8 mouse cellular contexts compared by ENCODE assay signal in genomic region chr11:88068411-88069245, GRCm38 (mm10). TPM values are rescaled to one million over a fixed set of nuclear protein-coding genes. Genes with fewer than 3 reads are reported as not detected.
A peak's percentile ranks its signal among the peaks of the same experiment; 100 is the strongest.
DNase-seq lines count a peak whose midpoint lies in the region; ATAC-seq and TF ChIP-seq lines count a peak whose summit lies in the region.

No protein-coding gene starts in this region.

- no peaks in the 10 kb centered on the region for H3K4me1 ChIP-seq in intestine, postnatal 0 days (replicated peaks; ENCODE audit: control insufficient read depth, insufficient read depth, low read length)
- H3K4me1 ChIP-seq in liver, embryonic 12.5 days, result peaks cover 53% of the 10 kb centered on the region

- WGBS in intestine, postnatal 0 days, result under 1% methylated on average over 77 of the region's 92 CpGs
- WGBS in liver, embryonic 12.5 days (ENCODE audit: insufficient replicate concordance), result 2% methylated on average over 79 of the region's 92 CpGs

- H3K9ac ChIP-seq in intestine, postnatal 0 days (ENCODE audit: low read depth, low read length), result peak overlapping the region; percentile 92
- H3K9ac ChIP-seq in liver, embryonic 12.5 days, result peak overlapping the region; percentile 91

- H3ac ChIP-seq in myocyte (ENCODE audit: control insufficient read depth, insufficient read length), result peak overlapping the region; percentile 44

- H3K9me3 ChIP-seq in intestine, postnatal 0 days (ENCODE audit: control insufficient read depth), result no peaks in the 10 kb centered on the region
- H3K9me3 ChIP-seq in liver, embryonic 12.5 days (replicated peaks), result no peaks in the 10 kb centered on the region

- ATAC-seq in granulocyte monocyte progenitor cell, adult 5-6 weeks (replicated peaks; ENCODE audit: poor library complexity, severe bottlenecking), result peak; percentile 33
- ATAC-seq in intestine, postnatal 0 days, result peak; percentile 76
- ATAC-seq in liver, embryonic 12.5 days, result peak; percentile 83

- peak overlapping the region; percentile 99 for H3K27ac ChIP-seq in layer of hippocampus, adult 2 months
- peak overlapping the region; percentile 91 for H3K27ac ChIP-seq in intestine, postnatal 0 days (ENCODE audit: low read depth, low read length)
- H3K27ac ChIP-seq in liver, embryonic 12.5 days, result peak overlapping the region; percentile 94

- H3K4me2 ChIP-seq in intestine, postnatal 0 days (replicated peaks; ENCODE audit: low read depth), result peak overlapping the region; percentile 92
- peak overlapping the region; percentile 91 for H3K4me2 ChIP-seq in liver, embryonic 12.5 days
- H3K4me2 ChIP-seq in myocyte (ENCODE audit: low read depth), result peak overlapping the region; percentile 97

- no peaks in the 10 kb centered on the region for H3K27me3 ChIP-seq in intestine, postnatal 0 days (replicated peaks; ENCODE audit: control insufficient read depth, insufficient read depth, low read length)
- H3K27me3 ChIP-seq in liver, embryonic 12.5 days (replicated peaks), result no peaks in the 10 kb centered on the region
- H3K27me3 ChIP-seq in myocyte (ENCODE audit: control insufficient read depth, insufficient read depth, insufficient read length), result no peaks in the 10 kb centered on the region

- H3K79me2 ChIP-seq in myocyte (ENCODE audit: control insufficient read depth, insufficient read depth), result peaks cover 52% of the 10 kb centered on the region

- peaks cover 5% of the 10 kb centered on the region for H3K36me3 ChIP-seq in intestine, postnatal 0 days (ENCODE audit: control insufficient read depth, insufficient read depth)
- H3K36me3 ChIP-seq in liver, embryonic 12.5 days, result peaks cover 9% of the 10 kb centered on the region
- peaks cover 5% of the 10 kb centered on the region for H3K36me3 ChIP-seq in myocyte (ENCODE audit: control insufficient read depth, insufficient read depth)

- TF ChIP-seq POLR2A in myocyte (IDR thresholded peaks at IDR 0.05; ENCODE audit: insufficient read length, low read depth), result peak; percentile 53

- H3K4me3 ChIP-seq in layer of hippocampus, adult 2 months, result peak overlapping the region; percentile 70
- H3K4me3 ChIP-seq in intestine, postnatal 0 days (ENCODE audit: low read depth, low read length), result peak overlapping the region; percentile 95
- H3K4me3 ChIP-seq in liver, embryonic 12.5 days, result peak overlapping the region; percentile 95
- H3K4me3 ChIP-seq in myocyte, result peak overlapping the region; percentile 85

- TF ChIP-seq CTCF in layer of hippocampus, adult 2 months (conservative IDR thresholded peaks at IDR 0.05), result no peak
- no peak for TF ChIP-seq CTCF in intestine, postnatal 0 days (IDR thresholded peaks at IDR 0.05; ENCODE audit: low read depth)

- DNase-seq in layer of hippocampus, adult 2 months (ENCODE audit: low spot score in 2 of 2), result peak in 1 of 2 experiments; percentile 27
- no peak for DNase-seq in layer of hippocampus, adult 9-10 months (ENCODE audit: low spot score)
- DNase-seq in embryo, embryonic 10 days (ENCODE audit: low spot score), result peak; percentile 66
- DNase-seq in spleen, postnatal 4 days (ENCODE audit: low spot score in 2 of 2), result peak; percentile 56 to 84

TF ChIP-seq in myocyte, 11 proteins besides CTCF, POLR2A, EP300 and RAD21:
- TF ChIP-seq E2F4 (IDR thresholded peaks at IDR 0.05; ENCODE audit: insufficient read depth) (no peak), POLR2AphosphoS2 (IDR thresholded peaks at IDR 0.05; ENCODE audit: insufficient read length, low read depth) (no peak), MYOD1 (IDR thresholded peaks at IDR 0.05; ENCODE audit: control insufficient read depth in 1 of 3, insufficient read length in 2 of 3, low read depth in 2 of 3) (no peak), MAX (IDR thresholded peaks at IDR 0.05; ENCODE audit: low read depth) (no peak), TCF12 (IDR thresholded peaks at IDR 0.05; ENCODE audit: insufficient read depth, poor library complexity, severe bottlenecking) (no peak), USF1 (IDR thresholded peaks at IDR 0.05; ENCODE audit: low read depth) (no peak), MYOG (IDR thresholded peaks at IDR 0.05; ENCODE audit: control insufficient read depth in 1 of 3, insufficient read depth in 1 of 3, insufficient read length in 2 of 3, low read depth in 2 of 3) (no peak), TCF3 (IDR thresholded peaks at IDR 0.05; ENCODE audit: insufficient read length, low read depth) (no peak)

RNA-seq across cellular contexts. Expression of gene Vezf1, which starts 0.5 kb away (rescaled TPM):
- 10 to 100 TPM; 22.0 to 22.7 TPM for total RNA-seq in layer of hippocampus, adult 2 months (2021)
- total RNA-seq in granulocyte monocyte progenitor cell, adult 5-6 weeks (2014; fragmentation: Nextera tagmentation), result 28.2 and 32.0 TPM in 2 replicates
- 14.3 and 15.8 TPM in 2 replicates for total RNA-seq in granulocyte monocyte progenitor cell, adult 5-6 weeks (2017)
- polyA plus RNA-seq in intestine, postnatal 0 days (2015; fragmentation: Nextera tagmentation; extraction: Ambion mirVana), result 16.8 and 18.7 TPM in 2 replicates
- 14.6 TPM in 2 replicates for polyA plus RNA-seq in liver, embryonic 12.5 days (2016; fragmentation: Nextera tagmentation; extraction: Ambion mirVana)
- 17.7 TPM for polyA plus RNA-seq in myocyte (2012; fragmentation: generic; extraction: Trizol)

RNA-seq across cellular contexts. Expression of gene Srsf1, which starts 21.5 kb away (rescaled TPM):
- total RNA-seq in layer of hippocampus, adult 2 months (2021), result 100 to 1,000 TPM; 234 TPM
- 195 and 201 TPM in 2 replicates for total RNA-seq in granulocyte monocyte progenitor cell, adult 5-6 weeks (2014; fragmentation: Nextera tagmentation)
- total RNA-seq in granulocyte monocyte progenitor cell, adult 5-6 weeks (2017), result 500 and 715 TPM in 2 replicates
- polyA plus RNA-seq in intestine, postnatal 0 days (2015; fragmentation: Nextera tagmentation; extraction: Ambion mirVana), result 70.7 and 73.2 TPM in 2 replicates
- 272 and 273 TPM in 2 replicates for polyA plus RNA-seq in liver, embryonic 12.5 days (2016; fragmentation: Nextera tagmentation; extraction: Ambion mirVana)
- polyA plus RNA-seq in myocyte (2012; fragmentation: generic; extraction: Trizol), result 69.9 TPM

RNA-seq across cellular contexts. Expression of gene Cuedc1, which starts 29.2 kb away (rescaled TPM):
- total RNA-seq in layer of hippocampus, adult 2 months (2021), result 10 to 100 TPM; 31.1 to 35.3 TPM
- total RNA-seq in granulocyte monocyte progenitor cell, adult 5-6 weeks (2014; fragmentation: Nextera tagmentation), result 0.92 and 1.1 TPM in 2 replicates
- total RNA-seq in granulocyte monocyte progenitor cell, adult 5-6 weeks (2017), result 1.5 and 1.6 TPM in 2 replicates
- polyA plus RNA-seq in intestine, postnatal 0 days (2015; fragmentation: Nextera tagmentation; extraction: Ambion mirVana), result 7.1 and 10.1 TPM in 2 replicates
- polyA plus RNA-seq in liver, embryonic 12.5 days (2016; fragmentation: Nextera tagmentation; extraction: Ambion mirVana), result 3.4 and 4.6 TPM in 2 replicates
- 40.8 TPM for polyA plus RNA-seq in myocyte (2012; fragmentation: generic; extraction: Trizol)

Comparison
In these comparisons a context has a peak if more than half of its experiments do, and no peak if none do; other contexts are left out.
1. ATAC-seq: peak in every context shown above with its lines; median percentile 83 in liver, embryonic 12.5 days; 76 in intestine, postnatal 0 days; 33 in granulocyte monocyte progenitor cell, adult 5-6 weeks.